Mouse (Mus musculus): ENCODE results near the gene Itsn2.

- TF ChIP-seq CTCF (IDR thresholded peaks at IDR 0.05; ENCODE audit: low read depth), result no peak
- TF ChIP-seq EP300 (optimal IDR thresholded peaks at IDR 0.05), result no peak
These were observed 34.4 kb upstream of the Itsn2 start for GRCm38 (mm10) chr12:4558013-4558412.

Data from stomach, postnatal 0 days (tissue).